Mouse (Mus musculus): Measurements from ENCODE around the gene Stox1. TPM values are rescaled to one million over a fixed set of nuclear protein-coding genes. Genes with fewer than 3 reads are reported as not detected.
"Not testable (repeated sequence)": the region's sequence is repeated elsewhere in the genome, so short reads cannot be mapped to it uniquely, and the experiment has no call there.

The Stox1 gene
- polyA plus RNA-seq, 1 experiment from 2014 or later = 0.67 TPM

DNA sequence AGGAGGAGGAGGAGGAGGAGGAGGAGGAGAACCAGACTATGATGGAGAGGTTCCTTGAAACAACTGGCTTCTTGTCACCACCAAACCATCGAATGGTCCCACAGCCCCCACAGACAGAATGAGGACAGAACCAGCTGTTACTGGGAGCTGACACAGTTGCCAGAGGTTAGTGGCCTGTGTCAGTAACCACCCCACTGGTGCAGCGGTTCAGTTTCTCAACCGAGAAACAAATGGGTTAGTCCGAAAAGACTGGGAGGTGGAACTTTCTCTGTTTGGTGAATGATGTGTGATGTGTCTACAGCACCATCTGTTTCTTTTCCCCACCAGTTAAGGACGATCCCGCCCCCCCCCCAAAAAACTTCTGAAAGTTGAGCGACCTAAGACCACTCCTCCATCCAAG, 992 bp downstream of the Stox1 start:
- no peaks in the 10 kb centered on the region for H3K9me3 ChIP-seq (ENCODE audit: control insufficient read depth, low read length)
- no peak for DNase-seq (ENCODE audit: low spot score)
- H3K4me1 ChIP-seq (replicated peaks; ENCODE audit: control insufficient read depth, insufficient read depth) = peaks cover 3% of the 10 kb centered on the region; the same call in 1 of the 2 replicates
- H3K27me3 ChIP-seq (ENCODE audit: control insufficient read depth, insufficient read depth, low read length) = no peaks in the 10 kb centered on the region
- no peak for ATAC-seq (ENCODE audit: low FRiP score, low TSS enrichment)
- H3K27ac ChIP-seq (replicated peaks) = no peak overlapping the region
- H3K4me2 ChIP-seq (replicated peaks; ENCODE audit: low read depth) = peak overlapping the region; percentile 96; the same call in 1 of the 2 replicates
- WGBS = 10% methylated on average over 7 of the region's 7 CpGs
- no peaks in the 10 kb centered on the region for H3K36me3 ChIP-seq (ENCODE audit: control insufficient read depth, insufficient read depth, low read length)
- no peak for TF ChIP-seq CTCF (IDR thresholded peaks at IDR 0.05; ENCODE audit: low read depth)
- no peak overlapping the region for H3K4me3 ChIP-seq (ENCODE audit: low read depth, low read length)
- no peak overlapping the region for H3K9ac ChIP-seq (ENCODE audit: low read length)

DNA sequence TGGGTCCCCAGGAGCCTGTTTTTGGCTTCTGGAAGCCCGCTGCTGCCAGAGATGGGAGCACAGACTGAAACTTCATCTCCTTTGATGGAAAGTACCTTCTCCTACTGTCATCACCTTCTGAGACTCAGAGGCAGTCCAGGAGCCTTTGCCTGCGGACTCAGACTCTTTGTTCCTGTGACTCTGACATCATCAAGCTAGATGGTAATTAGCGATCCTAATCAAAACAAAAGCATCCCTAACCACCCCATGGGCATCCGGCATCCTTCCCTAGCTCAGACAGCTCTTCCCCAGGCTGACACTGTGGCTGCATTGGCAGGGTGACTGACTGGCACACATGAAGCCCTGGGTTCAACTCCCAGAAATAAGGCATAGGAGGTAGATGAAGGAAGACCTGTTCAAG, 3.2 kb downstream of the Stox1 start:
- no peak overlapping the region for H3K27ac ChIP-seq (replicated peaks)
- no peaks in the 10 kb centered on the region for H3K36me3 ChIP-seq (ENCODE audit: control insufficient read depth, insufficient read depth, low read length)
- WGBS = 39% methylated on average over 4 of the region's 4 CpGs
- DNase-seq (ENCODE audit: low spot score) = no peak
- H3K4me2 ChIP-seq (replicated peaks; ENCODE audit: low read depth) = no peak overlapping the region
- no peak for ATAC-seq (ENCODE audit: low FRiP score, low TSS enrichment)
- no peak overlapping the region for H3K4me3 ChIP-seq (ENCODE audit: low read depth, low read length)
- no peak for TF ChIP-seq CTCF (IDR thresholded peaks at IDR 0.05; ENCODE audit: low read depth)
- no peak for TF ChIP-seq EP300 (optimal IDR thresholded peaks at IDR 0.05)
- no peaks in the 10 kb centered on the region for H3K27me3 ChIP-seq (ENCODE audit: control insufficient read depth, insufficient read depth, low read length)
- H3K4me1 ChIP-seq (replicated peaks; ENCODE audit: control insufficient read depth, insufficient read depth) = peaks cover 3% of the 10 kb centered on the region; the same call in 1 of the 2 replicates
- H3K9ac ChIP-seq (ENCODE audit: low read length) = no peak overlapping the region
- H3K9me3 ChIP-seq (ENCODE audit: control insufficient read depth, low read length) = no peaks in the 10 kb centered on the region

DNA sequence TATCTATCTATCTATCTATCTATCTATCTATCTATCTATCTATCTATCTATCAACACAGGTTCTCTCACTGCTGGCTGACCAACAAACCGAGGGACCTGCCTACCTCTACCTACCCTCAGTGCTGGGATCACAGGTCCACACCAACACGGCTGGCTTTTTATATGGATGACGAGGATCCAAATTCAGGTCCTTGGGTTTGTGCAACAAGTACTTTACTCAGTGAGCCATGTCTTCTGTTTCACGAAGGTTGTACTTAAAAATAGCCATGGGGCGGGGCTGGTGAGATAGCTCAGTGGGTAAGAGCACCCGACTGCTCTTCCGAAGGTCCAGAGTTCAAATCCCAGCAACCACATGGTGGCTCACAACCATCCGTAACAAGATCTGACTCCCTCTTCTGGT, 5.4 kb downstream of the Stox1 start:
- H3K4me2 ChIP-seq (replicated peaks; ENCODE audit: low read depth); H3K27me3 ChIP-seq (ENCODE audit: control insufficient read depth, insufficient read depth, low read length); H3K36me3 ChIP-seq (ENCODE audit: control insufficient read depth, insufficient read depth, low read length); H3K9ac ChIP-seq (ENCODE audit: low read length); H3K4me1 ChIP-seq (replicated peaks; ENCODE audit: control insufficient read depth, insufficient read depth); DNase-seq (ENCODE audit: low spot score); ATAC-seq (ENCODE audit: low FRiP score, low TSS enrichment); H3K4me3 ChIP-seq (ENCODE audit: low read depth, low read length); H3K9me3 ChIP-seq (ENCODE audit: control insufficient read depth, low read length); H3K27ac ChIP-seq (replicated peaks): not testable (repeated sequence)
- 86% methylated on average over 7 of the region's 8 CpGs for WGBS

DNA sequence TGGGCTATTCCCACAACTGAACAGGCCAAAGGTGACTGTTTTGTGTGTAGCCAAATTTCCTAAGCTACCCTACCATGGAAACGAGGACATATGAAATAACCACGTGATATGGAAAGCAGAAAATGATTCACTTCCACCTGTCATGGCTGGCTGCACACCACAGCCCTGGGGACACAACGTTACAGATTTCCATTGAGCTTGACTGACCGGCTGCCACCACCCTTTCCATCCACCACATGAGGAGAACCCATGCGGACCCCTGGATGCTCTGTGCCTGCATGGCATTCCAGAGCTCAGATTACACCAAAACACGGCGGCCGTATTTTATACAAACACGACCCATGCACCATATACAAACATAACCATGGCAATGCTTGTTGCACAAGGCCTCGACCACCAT, 12.5 kb downstream of the Stox1 start:
- no peak for ATAC-seq (ENCODE audit: low FRiP score, low TSS enrichment)
- H3K27ac ChIP-seq (replicated peaks) = no peak overlapping the region
- H3K9me3 ChIP-seq (ENCODE audit: control insufficient read depth, low read length) = no peaks in the 10 kb centered on the region
- no peak for TF ChIP-seq EP300 (optimal IDR thresholded peaks at IDR 0.05)
- no peak for TF ChIP-seq CTCF (IDR thresholded peaks at IDR 0.05; ENCODE audit: low read depth)
- H3K27me3 ChIP-seq (ENCODE audit: control insufficient read depth, insufficient read depth, low read length) = no peaks in the 10 kb centered on the region
- no peak overlapping the region for H3K4me2 ChIP-seq (replicated peaks; ENCODE audit: low read depth)
- 57% methylated on average over 10 of the region's 10 CpGs for WGBS
- no peak overlapping the region for H3K4me3 ChIP-seq (ENCODE audit: low read depth, low read length)
- no peaks in the 10 kb centered on the region for H3K4me1 ChIP-seq (replicated peaks; ENCODE audit: control insufficient read depth, insufficient read depth)
- no peaks in the 10 kb centered on the region for H3K36me3 ChIP-seq (ENCODE audit: control insufficient read depth, insufficient read depth, low read length)
- no peak overlapping the region for H3K9ac ChIP-seq (ENCODE audit: low read length)
- DNase-seq (ENCODE audit: low spot score) = no peak

DNA sequence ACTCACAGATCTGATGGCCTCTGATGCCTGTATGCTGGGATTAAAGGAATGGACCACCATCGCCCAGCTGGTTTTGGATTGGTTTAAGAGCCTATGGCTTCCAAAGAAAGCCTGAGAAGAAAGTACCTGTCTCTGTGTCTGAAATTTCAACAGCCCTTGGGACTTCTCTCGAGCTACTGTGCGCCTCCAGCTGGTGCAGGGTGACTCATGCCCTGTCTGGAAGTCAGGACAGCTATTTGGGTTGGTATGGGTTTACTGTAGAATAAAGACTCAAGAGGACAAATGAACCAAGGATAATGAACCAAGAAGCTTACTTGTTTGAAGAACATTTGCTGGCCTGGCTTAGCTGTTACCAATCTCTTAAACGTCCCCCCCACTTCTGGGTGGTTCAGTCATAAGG, 22.3 kb downstream of the Stox1 start:
- H3K9ac ChIP-seq (ENCODE audit: low read length) = no peak overlapping the region
- H3K27ac ChIP-seq (replicated peaks) = no peak overlapping the region
- no peak for DNase-seq (ENCODE audit: low spot score)
- H3K36me3 ChIP-seq (ENCODE audit: control insufficient read depth, insufficient read depth, low read length) = no peaks in the 10 kb centered on the region
- no peak for TF ChIP-seq EP300 (optimal IDR thresholded peaks at IDR 0.05)
- TF ChIP-seq CTCF (IDR thresholded peaks at IDR 0.05; ENCODE audit: low read depth) = no peak
- no peaks in the 10 kb centered on the region for H3K27me3 ChIP-seq (ENCODE audit: control insufficient read depth, insufficient read depth, low read length)
- no peak overlapping the region for H3K4me3 ChIP-seq (ENCODE audit: low read depth, low read length)
- 67% methylated on average over 4 of the region's 4 CpGs for WGBS
- H3K4me2 ChIP-seq (replicated peaks; ENCODE audit: low read depth) = no peak overlapping the region
- no peaks in the 10 kb centered on the region for H3K4me1 ChIP-seq (replicated peaks; ENCODE audit: control insufficient read depth, insufficient read depth)
- H3K9me3 ChIP-seq (ENCODE audit: control insufficient read depth, low read length) = no peaks in the 10 kb centered on the region
- no peak for ATAC-seq (ENCODE audit: low FRiP score, low TSS enrichment)

DNA sequence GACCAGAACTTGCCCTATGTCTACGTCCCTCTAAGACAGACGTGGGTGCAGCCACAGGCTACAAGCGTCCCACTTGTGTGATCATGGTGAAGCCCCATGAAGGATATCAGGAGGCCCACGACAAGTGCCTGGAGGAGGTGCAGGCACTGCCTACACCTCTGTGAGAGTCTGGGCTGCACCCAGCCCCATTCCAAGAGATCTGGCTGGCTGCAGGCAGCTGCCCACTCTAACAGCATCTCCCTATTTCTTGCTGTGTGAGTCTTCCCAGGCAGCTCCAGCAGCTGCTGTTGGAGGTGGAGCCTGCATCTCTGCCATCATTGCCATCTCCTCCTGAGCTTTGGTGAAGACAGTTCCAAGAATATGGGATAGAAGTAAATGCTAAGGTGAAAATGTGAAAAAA, 23.5 kb downstream of the Stox1 start:
- WGBS = 84% methylated on average over 4 of the region's 4 CpGs
- Histone ChIP-seq H3K4me3 (ENCODE audit: low read depth, low read length) (no peak overlapping the region), H3K4me1 (replicated peaks; ENCODE audit: control insufficient read depth, insufficient read depth) (no peaks in the 10 kb centered on the region), H3K9ac (ENCODE audit: low read length) (no peak overlapping the region), H3K27ac (replicated peaks) (no peak overlapping the region), H3K4me2 (replicated peaks; ENCODE audit: low read depth) (no peak overlapping the region), H3K27me3 (ENCODE audit: control insufficient read depth, insufficient read depth, low read length) (no peaks in the 10 kb centered on the region), H3K9me3 (ENCODE audit: control insufficient read depth, low read length) (no peaks in the 10 kb centered on the region), H3K36me3 (ENCODE audit: control insufficient read depth, insufficient read depth, low read length) (no peaks in the 10 kb centered on the region)
- no peak for ATAC-seq (ENCODE audit: low FRiP score, low TSS enrichment)
- no peak for TF ChIP-seq EP300 (optimal IDR thresholded peaks at IDR 0.05)
- TF ChIP-seq CTCF (IDR thresholded peaks at IDR 0.05; ENCODE audit: low read depth) = no peak
- DNase-seq (ENCODE audit: low spot score) = no peak

Measured in stomach, postnatal 0 days (tissue).